Mouse (Mus musculus): ENCODE measurements around the gene Gm10647. TPM values are rescaled to one million over a fixed set of nuclear protein-coding genes. Genes with fewer than 3 reads are reported as not detected.

The Gm10647 gene
- polyA plus RNA-seq, 1 experiment, result 0.05 TPM

- Histone ChIP-seq H3K36me3 (ENCODE audit: control insufficient read depth, insufficient read depth, low read length) (peaks cover 11% of the 10 kb centered on the region), H3K4me3 (ENCODE audit: extremely low read depth, insufficient read depth, insufficient read length) (no peak overlapping the region), H3K27me3 (ENCODE audit: control insufficient read depth, insufficient read depth, low read length) (no peaks in the 10 kb centered on the region), H3K27ac (ENCODE audit: insufficient read depth, low read length) (no peak overlapping the region), H3K4me1 (ENCODE audit: control insufficient read depth, insufficient read depth, insufficient read length) (no peaks in the 10 kb centered on the region)
- no peak for DNase-seq (ENCODE audit: low read depth in 1 of 2, low spot score in 2 of 2)
- TF ChIP-seq CTCF (IDR thresholded peaks at IDR 0.05; ENCODE audit: extremely low read depth, insufficient read depth, insufficient read length, insufficient replicate concordance) (no peak), POLR2A (IDR thresholded peaks at IDR 0.05; ENCODE audit: low read depth, low read length) (no peak)
- WGBS, result 96% methylated on average over 5 of the region's 5 CpGs
Observed at GRCm38 (mm10) chr9:66846822-66847221, 50.0 kb downstream of the Gm10647 start.

Other genes starting within 250 kb of the Gm10647 start
- 15.2 and 15.9 TPM in 2 replicates for gene Usp3, start 203.9 kb upstream of the Gm10647 start, polyA plus RNA-seq (2012; rRNA removed)
- 0.48 and 0.74 TPM in 2 replicates for gene Car12, start 83.4 kb upstream of the Gm10647 start, polyA plus RNA-seq (2012; rRNA removed)
- 1.0 and 1.9 TPM in 2 replicates for gene Aph1b, start 1.5 kb upstream of the Gm10647 start, polyA plus RNA-seq (2012; rRNA removed)
- gene Aph1c, start 37.7 kb downstream of the Gm10647 start, polyA plus RNA-seq (2012; rRNA removed), result 1.1 and 3.0 TPM in 2 replicates
- 12.5 and 13.2 TPM in 2 replicates for gene Rab8b, start 122.6 kb downstream of the Gm10647 start, polyA plus RNA-seq (2012; rRNA removed)
- 11.4 and 13.3 TPM in 2 replicates for gene Rps27l, start 149.0 kb downstream of the Gm10647 start, polyA plus RNA-seq (2012; rRNA removed)
- gene Lactb, start 178.4 kb downstream of the Gm10647 start, polyA plus RNA-seq (2012; rRNA removed), result 9.5 and 23.7 TPM in 2 replicates